In genomic region chr12:82670201-82670737, GRCm38 (mm10) we compare ENCODE assay signal across 15 mouse cellular contexts.
DNase-seq lines count a peak whose midpoint lies in the region; ATAC-seq and TF ChIP-seq lines count a peak whose summit lies in the region.
"Had no signal": no experiment of that assay in that cellular context is flagged by ENCODE, and none has a peak within 500 bp of the region (broad histone marks: within the 10 kb centered on the region; RNA-seq: fewer than 3 reads in every experiment).

No protein-coding gene starts in this region.

- H3K27ac ChIP-seq in heart, embryonic 16.5 days (ENCODE audit: low read length) = no peak overlapping the region
- H3K27ac ChIP-seq in midbrain, postnatal 0 days (ENCODE audit: low read depth, low read length) = no peak overlapping the region
- no peak overlapping the region for H3K27ac ChIP-seq in midbrain, embryonic 11.5 days (ENCODE audit: low read depth, low read length)
- H3K27ac ChIP-seq: kidney, embryonic 15.5 days; limb, embryonic 15.5 days had no signal

- H3K27me3 ChIP-seq in heart, embryonic 16.5 days (ENCODE audit: control insufficient read depth, insufficient read depth, low read length) = no peaks in the 10 kb centered on the region
- no peaks in the 10 kb centered on the region for H3K27me3 ChIP-seq in midbrain, postnatal 0 days (ENCODE audit: insufficient read depth, low read length)
- no peaks in the 10 kb centered on the region for H3K27me3 ChIP-seq in midbrain, embryonic 11.5 days (ENCODE audit: control insufficient read depth, insufficient read depth, low read length)
- H3K27me3 ChIP-seq: kidney, embryonic 15.5 days; limb, embryonic 15.5 days had no signal

- H3K36me3 ChIP-seq in heart, embryonic 16.5 days (ENCODE audit: control insufficient read depth, insufficient read depth) = no peaks in the 10 kb centered on the region
- H3K36me3 ChIP-seq in midbrain, postnatal 0 days (ENCODE audit: insufficient read depth, low read length) = no peaks in the 10 kb centered on the region
- H3K36me3 ChIP-seq in midbrain, embryonic 11.5 days (ENCODE audit: control insufficient read depth, insufficient read depth, low read length) = no peaks in the 10 kb centered on the region
- H3K36me3 ChIP-seq: kidney, embryonic 15.5 days; limb, embryonic 15.5 days had no signal

- H3K4me1 ChIP-seq in heart, embryonic 16.5 days (ENCODE audit: control insufficient read depth, insufficient read depth, low read length) = peaks cover 16% of the 10 kb centered on the region
- no peaks in the 10 kb centered on the region for H3K4me1 ChIP-seq in midbrain, postnatal 0 days (ENCODE audit: insufficient read depth, low read length)
- no peaks in the 10 kb centered on the region for H3K4me1 ChIP-seq in midbrain, embryonic 11.5 days (ENCODE audit: control insufficient read depth, insufficient read depth, low read length)
- H3K4me1 ChIP-seq: kidney, embryonic 15.5 days had no signal

- H3K4me2 ChIP-seq in heart, embryonic 16.5 days (ENCODE audit: low read depth, low read length) = no peak overlapping the region
- H3K4me2 ChIP-seq in midbrain, postnatal 0 days (ENCODE audit: low read depth, low read length, poor library complexity, severe bottlenecking) = no peak overlapping the region
- no peak overlapping the region for H3K4me2 ChIP-seq in midbrain, embryonic 11.5 days
- H3K4me2 ChIP-seq: kidney, embryonic 15.5 days; limb, embryonic 15.5 days had no signal

- no peak overlapping the region for H3K4me3 ChIP-seq in heart, embryonic 16.5 days (ENCODE audit: low read length)
- H3K4me3 ChIP-seq in midbrain, postnatal 0 days (ENCODE audit: low read depth, low read length) = no peak overlapping the region
- H3K4me3 ChIP-seq in midbrain, embryonic 11.5 days (ENCODE audit: low read depth, low read length) = no peak overlapping the region
- H3K4me3 ChIP-seq: kidney, embryonic 15.5 days; limb, embryonic 15.5 days had no signal

- no peak for DNase-seq in heart, adult 8-10 months (ENCODE audit: low spot score)
- peak; percentile 9 for DNase-seq in layer of hippocampus, adult 9-11 months
- no peak for DNase-seq in layer of hippocampus, adult 9-10 months (ENCODE audit: low spot score)
- peak; percentile 22 for DNase-seq in midbrain, postnatal 0 days (ENCODE audit: low spot score)
- DNase-seq in midbrain, embryonic 11.5 days (ENCODE audit: low spot score, missing footprints) = no peak
- DNase-seq in neural tube, embryonic 10.5 days (ENCODE audit: extremely low spot score, low spot score) = no peak
- DNase-seq: adrenal gland, postnatal 14 days; cerebellum, adult 9-11 months; embryo, embryonic 11 days; liver, postnatal 0 days; right cerebral cortex, postnatal 4 days; thymus, adult 2 months had no signal

- no peak for TF ChIP-seq CTCF in midbrain, postnatal 0 days (IDR thresholded peaks at IDR 0.05)

- no peaks in the 10 kb centered on the region for H3K9me3 ChIP-seq in heart, embryonic 16.5 days (replicated peaks; ENCODE audit: control insufficient read depth, low read length)
- no peaks in the 10 kb centered on the region for H3K9me3 ChIP-seq in midbrain, postnatal 0 days (ENCODE audit: low read length)
- no peaks in the 10 kb centered on the region for H3K9me3 ChIP-seq in midbrain, embryonic 11.5 days (ENCODE audit: control insufficient read depth, low read length)
- H3K9me3 ChIP-seq: kidney, embryonic 15.5 days; limb, embryonic 15.5 days had no signal

- WGBS in heart, embryonic 16.5 days = 49% methylated on average over 4 of the region's 4 CpGs
- WGBS in midbrain, postnatal 0 days = 61% methylated on average over 4 of the region's 4 CpGs
- 86% methylated on average over 4 of the region's 4 CpGs for WGBS in midbrain, embryonic 11.5 days

- ATAC-seq in heart, embryonic 16.5 days (replicated peaks; ENCODE audit: extremely low read depth, insufficient read depth, low FRiP score) = 0 out of 2 replicates have a peak, but pooled peaks have one; percentile 30
- ATAC-seq in midbrain, postnatal 0 days (ENCODE audit: low FRiP score) = no peak
- no peak for ATAC-seq in midbrain, embryonic 11.5 days (ENCODE audit: low FRiP score)
- ATAC-seq: liver, postnatal 0 days had no signal

- H3K9ac ChIP-seq in heart, embryonic 16.5 days (ENCODE audit: low read length) = no peak overlapping the region
- no peak overlapping the region for H3K9ac ChIP-seq in midbrain, postnatal 0 days (replicated peaks; ENCODE audit: low read length, poor library complexity, severe bottlenecking)
- no peak overlapping the region for H3K9ac ChIP-seq in midbrain, embryonic 11.5 days (ENCODE audit: low read length)
- H3K9ac ChIP-seq: kidney, embryonic 15.5 days; limb, embryonic 15.5 days; liver, postnatal 0 days had no signal

Comparison
In these comparisons a context has a peak if more than half of its experiments do, and no peak if none do; other contexts are left out.
1. DNase-seq: peak in layer of hippocampus, adult 9-11 months (single experiment) and midbrain, postnatal 0 days (single experiment); none in heart, adult 8-10 months (single experiment), layer of hippocampus, adult 9-10 months (single experiment), midbrain, embryonic 11.5 days (single experiment) and neural tube, embryonic 10.5 days (single experiment).